Mouse (Mus musculus) midbrain, embryonic 14.5 days (tissue): ENCODE data around the gene Grrp1. TPM values are rescaled to one million over a fixed set of nuclear protein-coding genes. Genes with fewer than 3 reads are reported as not detected.

Experiments used
- ATAC-seq: fragments of 200-750 bp; cut with Nextera tagmentation; 2 replicates; pipeline ENCODE4 v1.8.0; 2017; ENCODE audit warnings: moderate number of reproducible peaks, moderate library complexity; ENCODE audit not compliant: low FRiP score, low TSS enrichment
- DNase-seq: peaks from one replicate; pipeline ENCODE4 v3.0.0-alpha.2; 2015
- H3K27ac ChIP-seq: fragments of 300-500 bp; sonication (generic); replicated peaks from 2 replicates; pipeline ENCODE4 v1.5.1; 2014; ENCODE audit warnings: mild to moderate bottlenecking, low read depth, low read length, moderate library complexity
- H3K27me3 ChIP-seq: fragments of 300-500 bp; sonication (generic); 2 replicates; pipeline ENCODE4 v1.6.1; 2014; ENCODE audit warnings: low read length, control low read depth, mixed read lengths; ENCODE audit not compliant: control insufficient read depth, insufficient read depth
- H3K36me3 ChIP-seq: fragments of 300-500 bp; sonication (generic); 2 replicates; pipeline ENCODE4 v1.6.1; 2014; ENCODE audit warnings: low read length, control low read depth; ENCODE audit not compliant: control insufficient read depth, insufficient read depth
- H3K4me1 ChIP-seq: fragments of 300-500 bp; sonication (generic); 2 replicates; pipeline ENCODE4 v1.6.1; 2014; ENCODE audit warnings: mild to moderate bottlenecking, antibody characterized with exemption, low read length, control low read depth; ENCODE audit not compliant: control insufficient read depth, insufficient read depth
- H3K4me2 ChIP-seq: fragments of 300-500 bp; sonication (generic); 2 replicates; pipeline ENCODE4 v1.6.1; 2014; ENCODE audit warnings: mild to moderate bottlenecking, low read length, moderate library complexity
- H3K4me3 ChIP-seq: fragments of 300-500 bp; sonication (generic); replicated peaks from 2 replicates; pipeline ENCODE4 v1.5.1; 2014; ENCODE audit warnings: low read depth, low read length
- H3K9ac ChIP-seq: fragments of 300-500 bp; sonication (generic); replicated peaks from 2 replicates; pipeline ENCODE4 v1.6.1; 2014; ENCODE audit warnings: mild to moderate bottlenecking, low read length, moderate library complexity
- H3K9me3 ChIP-seq: fragments of 300-500 bp; sonication (generic); 2 replicates; pipeline ENCODE4 v1.6.1; 2016; ENCODE audit warnings: low read length, control low read depth, mixed read lengths; ENCODE audit not compliant: control insufficient read depth
- WGBS: fragments of 180-500 bp; shearing (Covaris S2); extraction: QIAGEN DNeasy Blood & Tissue Kit; methylation state at CpG from one replicate; pipeline ENCODE4 v1.1.7; 2014; 5-methylcytosine and 5-hydroxymethylcytosine counted together
- polyA plus RNA-seq: library from polyadenylated mRNA; unstranded; fragments of >200 nt; fragmentation: Nextera tagmentation; extraction: Ambion mirVana; gene quantifications from 2 replicates; pipeline ENCODE4 v1.2.1, GENCODE M21; 2014

Grrp1 gene
- polyA plus RNA-seq, 1 experiment from 2014 or later: 11.1 TPM

GRCm38 (mm10) chr4:134238279-134238651 lies 15.6 kb downstream of the Grrp1 start, which contains the start of gene Cnksr1:
Gene Cnksr1, minus strand, starts transcription at chr4:134238399.
- Histone ChIP-seq H3K9ac (no peak within 1 kb of the TSS), H3K27ac (no peak within 1 kb of the TSS), H3K4me1 (no peaks in the 10 kb centered on the region), H3K27me3 (peaks cover 17% of the 10 kb centered on the region; the same call in 1 of the 2 replicates), H3K4me3 (no peak within 1 kb of the TSS), H3K36me3 (no peaks in the 10 kb centered on the region), H3K4me2 (no peak within 1 kb of the TSS; the same call in 1 of the 2 replicates), H3K9me3 (no peaks in the 10 kb centered on the region)
- ATAC-seq: no peak
- peak; percentile 18 for DNase-seq
- 4% methylated on average over 18 of the region's 18 CpGs for WGBS

- WGBS: 34% methylated on average over 19 of the region's 19 CpGs
- H3K36me3 ChIP-seq: no peaks in the 10 kb centered on the region
- no peak overlapping the region for H3K4me2 ChIP-seq
- H3K27ac ChIP-seq: no peak overlapping the region
- H3K4me1 ChIP-seq: no peaks in the 10 kb centered on the region
- no peak for ATAC-seq
- H3K4me3 ChIP-seq: no peak overlapping the region
- H3K27me3 ChIP-seq: peaks cover 17% of the 10 kb centered on the region; the same call in 1 of the 2 replicates
- no peak overlapping the region for H3K9ac ChIP-seq
- no peaks in the 10 kb centered on the region for H3K9me3 ChIP-seq
- no peak for DNase-seq
Measured at GRCm38 (mm10) chr4:134237582-134238278, 16.2 kb downstream of the Grrp1 start.

GRCm38 (mm10) chr4:134234876-134235275 lies 19.0 kb downstream of the Grrp1 start:
- Histone ChIP-seq H3K4me2 (no peak overlapping the region), H3K27me3 (peaks cover 17% of the 10 kb centered on the region; the same call in 1 of the 2 replicates), H3K9me3 (no peaks in the 10 kb centered on the region), H3K4me1 (no peaks in the 10 kb centered on the region), H3K4me3 (no peak overlapping the region), H3K36me3 (no peaks in the 10 kb centered on the region), H3K9ac (no peak overlapping the region), H3K27ac (no peak overlapping the region)
- DNase-seq (no peak), ATAC-seq (no peak)
- 88% methylated on average over 5 of the region's 5 CpGs for WGBS

- no peak for ATAC-seq
- H3K4me2 ChIP-seq: no peak overlapping the region
- no peak overlapping the region for H3K27ac ChIP-seq
- no peaks in the 10 kb centered on the region for H3K4me1 ChIP-seq
- no peak for DNase-seq
- H3K4me3 ChIP-seq: no peak overlapping the region
- WGBS: 41% methylated on average over 8 of the region's 8 CpGs
- no peaks in the 10 kb centered on the region for H3K9me3 ChIP-seq
- no peak overlapping the region for H3K9ac ChIP-seq
- H3K36me3 ChIP-seq: no peaks in the 10 kb centered on the region
- H3K27me3 ChIP-seq: no peaks in the 10 kb centered on the region
Measured at GRCm38 (mm10) chr4:134230431-134230830, 23.5 kb downstream of the Grrp1 start.

GRCm38 (mm10) chr4:134227194-134227593 lies 26.7 kb downstream of the Grrp1 start, which contains the start of gene Catsper4:
Gene Catsper4, minus strand, starts transcription at chr4:134227383.
- Histone ChIP-seq H3K36me3 (no peaks in the 10 kb centered on the region), H3K4me3 (no peak within 1 kb of the TSS), H3K27ac (no peak within 1 kb of the TSS), H3K4me2 (no peak within 1 kb of the TSS), H3K9me3 (no peaks in the 10 kb centered on the region), H3K27me3 (no peaks in the 10 kb centered on the region), H3K4me1 (no peaks in the 10 kb centered on the region), H3K9ac (no peak within 1 kb of the TSS)
- ATAC-seq (no peak), DNase-seq (peak; percentile 25)
- WGBS: 70% methylated on average over 8 of the region's 8 CpGs

GRCm38 (mm10) chr4:134222793-134223600 lies 30.9 kb downstream of the Grrp1 start:
- H3K27ac ChIP-seq: no peak overlapping the region

GRCm38 (mm10) chr4:134206488-134207053 lies 47.3 kb downstream of the Grrp1 start:
- H3K27me3 ChIP-seq: no peaks in the 10 kb centered on the region
- H3K9me3 ChIP-seq: no peaks in the 10 kb centered on the region
- no peaks in the 10 kb centered on the region for H3K36me3 ChIP-seq
- H3K4me1 ChIP-seq: no peaks in the 10 kb centered on the region
- ATAC-seq: no peak
- no peak overlapping the region for H3K9ac ChIP-seq
- H3K4me2 ChIP-seq: no peak overlapping the region
- WGBS: 73% methylated on average over 6 of the region's 6 CpGs
- H3K4me3 ChIP-seq: no peak overlapping the region
- no peak for DNase-seq
- no peak overlapping the region for H3K27ac ChIP-seq

More at GRCm38 (mm10) chr4:134222793-134223600, 30.9 kb downstream of the Grrp1 start:
- Histone ChIP-seq H3K4me2 (no peak overlapping the region), H3K4me1 (no peaks in the 10 kb centered on the region), H3K27me3 (no peaks in the 10 kb centered on the region), H3K9me3 (no peaks in the 10 kb centered on the region), H3K9ac (no peak overlapping the region), H3K4me3 (no peak overlapping the region), H3K36me3 (no peaks in the 10 kb centered on the region)
- ATAC-seq (no peak), DNase-seq (no peak)
- WGBS: 65% methylated on average over 11 of the region's 11 CpGs

GRCm38 (mm10) chr4:134203340-134203896 lies 50.5 kb downstream of the Grrp1 start:
- H3K36me3 ChIP-seq: no peaks in the 10 kb centered on the region
- 91% methylated on average over 17 of the region's 17 CpGs for WGBS
- no peak overlapping the region for H3K9ac ChIP-seq
- H3K4me1 ChIP-seq: no peaks in the 10 kb centered on the region
- no peak for ATAC-seq
- no peaks in the 10 kb centered on the region for H3K27me3 ChIP-seq
- no peaks in the 10 kb centered on the region for H3K9me3 ChIP-seq
- DNase-seq: no peak
- H3K4me3 ChIP-seq: no peak overlapping the region
- no peak overlapping the region for H3K4me2 ChIP-seq
- H3K27ac ChIP-seq: no peak overlapping the region
